Mouse (Mus musculus) neutrophil, adult 5-6 weeks (primary cell): ENCODE results near the gene 4833420G17Rik. TPM values are rescaled to one million over a fixed set of nuclear protein-coding genes. Genes with fewer than 3 reads are reported as not detected.
"Not testable (repeated sequence)": the region's sequence is repeated elsewhere in the genome, so short reads cannot be mapped to it uniquely, and the experiment has no call there.

Source experiments
- ATAC-seq: fragments of 151-379, 151-347 bp; 2 replicates; pipeline ENCODE4 v1.8.0; 2017; ENCODE audit warnings: mild to moderate bottlenecking, moderate TSS enrichment; ENCODE audit not compliant: insufficient number of reproducible peaks, poor library complexity, low FRiP score, severe bottlenecking; ENCODE audit errors: extremely low read depth
- total RNA-seq: library from RNA; stranded (forward); fragments of 200-1000 nt; gene quantifications from 2 replicates; pipeline ENCODE4 v1.2.3, GENCODE M21; 2017

Gene 4833420G17Rik
- 137 and 166 TPM in 2 replicates for total RNA-seq

- peak; percentile 99 for ATAC-seq
Observed at GRCm38 (mm10) chr13:119462596-119463560, at the start of gene 4833420G17Rik. Gene 4833420G17Rik (plus strand): TSS chr13:119462768.

GRCm38 (mm10) chr13:119413026-119413425 lies 49.5 kb upstream of the 4833420G17Rik start:
- ATAC-seq, result no peak

GRCm38 (mm10) chr13:119418479-119418878 lies 44.1 kb upstream of the 4833420G17Rik start:
- no peak for ATAC-seq

GRCm38 (mm10) chr13:119430164-119430563 lies 32.4 kb upstream of the 4833420G17Rik start:
- ATAC-seq, result no peak

GRCm38 (mm10) chr13:119432041-119432440 lies 30.5 kb upstream of the 4833420G17Rik start:
- ATAC-seq, result no peak

- ATAC-seq, result no peak
Observed at GRCm38 (mm10) chr13:119434359-119434758, 28.2 kb upstream of the 4833420G17Rik start.

- no peak for ATAC-seq
Observed at GRCm38 (mm10) chr13:119442244-119442643, 20.3 kb upstream of the 4833420G17Rik start.

- no peak for ATAC-seq
Observed at GRCm38 (mm10) chr13:119453563-119453962, 9.0 kb upstream of the 4833420G17Rik start.

- ATAC-seq, result no peak
Observed at GRCm38 (mm10) chr13:119455082-119455481, 7.5 kb upstream of the 4833420G17Rik start.

GRCm38 (mm10) chr13:119456342-119456741 lies 6.2 kb upstream of the 4833420G17Rik start:
- no peak for ATAC-seq

GRCm38 (mm10) chr13:119461900-119462595 lies 520 bp upstream of the 4833420G17Rik start:
- ATAC-seq, result no peak

GRCm38 (mm10) chr13:119476631-119477030 lies 14.1 kb downstream of the 4833420G17Rik start:
- ATAC-seq, result no peak

GRCm38 (mm10) chr13:119477789-119478188 lies 15.2 kb downstream of the 4833420G17Rik start:
- ATAC-seq, result no peak

- no peak for ATAC-seq
Observed at GRCm38 (mm10) chr13:119487354-119487753, 24.8 kb downstream of the 4833420G17Rik start.

GRCm38 (mm10) chr13:119487880-119488580 lies 25.5 kb downstream of the 4833420G17Rik start, which contains the start of the genes Tmem267 and 3110070M22Rik:
Gene Tmem267 (plus strand): TSS chr13:119488039.
Gene 3110070M22Rik (minus strand): TSS chr13:119488383.
- no peak; the same call in 1 of the 2 replicates for ATAC-seq

GRCm38 (mm10) chr13:119492083-119492482 lies 29.5 kb downstream of the 4833420G17Rik start:
- ATAC-seq, result not testable (repeated sequence)

GRCm38 (mm10) chr13:119494938-119495337 lies 32.4 kb downstream of the 4833420G17Rik start:
- ATAC-seq, result peak; percentile 16
